ENCODE assay signal across 25 mouse cellular contexts in the genomic region with DNA sequence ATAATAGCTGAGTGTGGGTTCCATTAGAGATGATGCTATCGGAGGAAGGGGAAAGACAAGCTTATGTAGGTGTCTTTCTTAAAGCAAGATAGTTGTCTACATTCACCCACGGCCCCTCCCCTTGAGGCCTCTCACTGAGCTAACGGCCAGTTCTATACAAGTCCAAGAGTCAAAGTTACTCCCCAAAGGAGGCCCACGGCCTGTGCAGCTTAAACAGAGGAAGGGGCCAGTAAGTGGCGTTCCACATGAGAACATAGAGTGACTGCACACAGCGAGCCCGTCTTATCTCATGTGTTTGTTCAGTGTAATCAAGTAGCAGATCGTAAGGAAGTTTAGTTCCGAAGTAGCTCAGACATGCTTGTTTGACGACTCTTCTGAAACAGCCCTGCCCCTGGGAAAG.
"Had no signal": no experiment of that assay in that cellular context is flagged by ENCODE, and none has a peak within 500 bp of the region (broad histone marks: within the 10 kb centered on the region; RNA-seq: fewer than 3 reads in every experiment).

No protein-coding gene starts in this region.

- H3K36me3 ChIP-seq: heart, embryonic 13.5 days; heart, embryonic 15.5 days; kidney, embryonic 15.5 days; limb, embryonic 10.5 days; limb, embryonic 12.5 days had no signal

- ATAC-seq: forebrain, postnatal 0 days; hindbrain, embryonic 16.5 days; inflammation-experienced regulatory T-cells, adult 6 months had no signal

- H3K27me3 ChIP-seq: limb, embryonic 12.5 days had no signal

- H3K4me3 ChIP-seq: heart, adult 2 months; heart, embryonic 13.5 days; heart, embryonic 15.5 days; kidney, embryonic 15.5 days; limb, embryonic 10.5 days; limb, embryonic 12.5 days had no signal

- DNase-seq: forebrain, postnatal 0 days; gastrocnemius, postnatal 14 days; gastrocnemius, postnatal 36 days; heart, adult 11 months; heart, adult 2 months; heart, postnatal 14 days; heart, postnatal 36 days; kidney, adult 11 months; kidney, adult 2 months; kidney, adult 9 months; kidney, postnatal 14 days; kidney, postnatal 36 days; layer of hippocampus, adult 9-11 months; layer of hippocampus, postnatal 36 days; liver had no signal

- H3K9me3 ChIP-seq: heart, embryonic 13.5 days; heart, embryonic 15.5 days; kidney, embryonic 15.5 days; limb, embryonic 10.5 days; limb, embryonic 12.5 days had no signal

- H3K9ac ChIP-seq: forebrain, postnatal 0 days; heart, embryonic 13.5 days; heart, embryonic 15.5 days; hindbrain, embryonic 14.5 days; kidney, embryonic 15.5 days; limb, embryonic 12.5 days had no signal

- H3K4me2 ChIP-seq: heart, embryonic 11.5 days; heart, embryonic 13.5 days; heart, embryonic 15.5 days; hindbrain, embryonic 14.5 days; kidney, embryonic 15.5 days; limb, embryonic 12.5 days had no signal

- H3K27ac ChIP-seq: heart, adult 2 months; heart, embryonic 13.5 days; heart, embryonic 15.5 days; hindbrain, embryonic 14.5 days; kidney, embryonic 15.5 days; kidney, postnatal 0 days; limb, embryonic 10.5 days; limb, embryonic 12.5 days had no signal
